Mouse (Mus musculus) lung, postnatal 0 days (tissue): ENCODE results near the gene Clstn1.

Experiments
- CTCF ChIP-seq: IDR thresholded peaks from 2 replicates; pipeline ENCODE4 v1.5.1; 2016; ENCODE audit warnings: antibody characterized with exemption, mild to moderate bottlenecking
- EP300 ChIP-seq: IDR thresholded peaks from 2 replicates; pipeline ENCODE4 v1.6.1; 2016; ENCODE audit warnings: antibody characterized with exemption, mild to moderate bottlenecking, control low read depth

- TF ChIP-seq CTCF, result no peak
- TF ChIP-seq EP300, result no peak
Observed at GRCm38 (mm10) chr4:149689822-149690700, 103.8 kb downstream of the Clstn1 start.
